Mouse (Mus musculus): ENCODE data around the gene Wwox.

Gene Wwox

DNA sequence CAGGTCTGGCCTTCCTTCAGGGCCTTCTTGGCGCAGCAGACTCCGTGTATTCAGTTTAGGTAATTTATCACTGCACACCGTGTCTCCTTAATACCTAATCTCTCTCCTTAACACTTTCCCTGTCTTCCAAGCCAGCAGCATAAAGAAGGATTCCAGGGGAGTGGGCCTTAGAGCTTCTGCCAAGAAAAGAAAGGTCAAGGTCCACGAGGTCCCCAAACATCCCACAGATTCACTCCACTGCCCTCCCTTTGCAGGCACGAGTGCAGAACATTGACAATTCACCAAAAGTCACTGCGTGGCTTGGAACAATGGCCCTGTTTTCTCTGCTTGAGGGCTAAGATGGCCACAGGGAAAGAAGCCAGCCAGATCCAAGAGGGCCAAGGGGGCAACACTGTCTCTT is 96.7 kb downstream of the Wwox start:
- DNase-seq (ENCODE audit: low spot score) = no peak

DNA sequence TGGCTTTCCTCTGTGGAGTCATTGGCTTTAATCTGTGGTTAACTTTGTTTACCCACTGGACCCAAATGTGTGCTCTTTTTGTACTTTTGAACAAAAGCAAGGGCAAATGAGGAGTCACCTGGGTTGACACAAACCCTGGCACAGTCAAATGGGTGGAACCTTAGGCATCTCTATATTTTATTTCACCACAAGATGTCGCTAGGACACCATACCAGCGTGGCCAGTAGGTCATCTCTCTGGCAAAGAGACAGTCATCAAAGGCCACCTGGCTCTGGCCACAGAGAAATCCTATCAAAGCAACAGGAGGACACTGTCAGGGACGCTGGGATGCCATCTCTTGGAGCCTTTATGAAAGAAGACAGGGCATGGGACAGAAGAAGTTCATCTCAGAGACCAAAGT is 101.7 kb downstream of the Wwox start:
- DNase-seq (ENCODE audit: low spot score) = peak; percentile 83

DNA sequence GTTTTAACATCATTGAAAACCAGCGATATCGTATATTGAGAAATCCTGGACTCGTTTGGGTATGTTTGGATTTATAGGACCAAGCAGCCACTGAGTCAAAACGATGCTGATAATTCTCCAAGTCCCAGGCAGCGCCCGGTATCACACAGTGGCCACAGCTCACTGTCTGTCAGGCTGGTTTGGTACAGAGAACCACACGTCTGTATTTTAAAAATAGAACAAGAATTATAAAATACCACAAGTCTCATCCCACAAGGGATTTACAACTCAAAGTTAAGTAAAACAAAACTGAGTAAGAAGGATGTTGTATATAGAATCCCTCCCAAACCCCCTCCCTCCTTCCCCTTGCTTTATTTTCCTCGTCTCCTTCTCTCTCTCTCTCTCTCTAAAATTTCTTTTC is 108.9 kb downstream of the Wwox start:
- no peak for DNase-seq (ENCODE audit: low spot score)

DNA sequence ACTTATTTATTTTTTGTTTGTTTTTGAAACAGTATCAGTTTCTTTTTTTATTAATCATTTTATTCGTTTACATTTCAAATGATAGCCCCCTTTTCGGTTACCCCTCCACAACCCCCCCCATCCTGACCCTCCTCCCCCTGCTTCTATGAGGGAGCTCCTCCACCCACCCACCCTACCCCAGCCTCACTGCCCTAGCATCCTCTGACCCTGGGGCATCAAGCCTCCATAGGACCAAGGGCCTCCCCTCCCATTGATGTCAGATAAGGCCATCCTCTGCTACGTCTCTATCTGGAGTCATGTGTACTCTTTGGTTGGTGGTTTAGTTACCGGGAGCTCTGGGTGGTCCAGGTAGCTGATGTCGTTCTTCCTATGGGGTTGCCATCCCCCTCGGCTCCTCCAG is 109.4 kb downstream of the Wwox start:
- no peak for DNase-seq (ENCODE audit: low spot score)

DNA sequence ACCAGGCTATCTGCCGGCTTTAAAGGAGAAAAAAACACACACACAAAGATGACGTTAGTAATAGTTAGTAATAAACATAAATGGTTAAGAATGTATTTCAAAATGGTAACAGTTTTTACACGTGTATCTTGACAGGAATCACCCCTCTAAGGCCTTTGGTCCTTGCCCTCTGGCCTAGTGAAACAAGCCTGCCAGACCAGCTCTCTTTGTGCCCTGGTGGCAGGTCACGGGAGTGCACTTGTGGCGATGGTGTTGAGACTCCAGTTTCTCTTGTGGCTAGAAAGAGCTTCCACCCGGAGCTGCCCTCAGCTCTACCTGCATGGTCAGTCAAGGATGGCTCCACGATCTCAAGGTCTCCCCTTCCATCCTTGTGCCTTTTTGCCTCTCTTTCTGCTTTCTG is 110.6 kb downstream of the Wwox start:
- DNase-seq (ENCODE audit: low spot score) = peak; percentile 43

DNA sequence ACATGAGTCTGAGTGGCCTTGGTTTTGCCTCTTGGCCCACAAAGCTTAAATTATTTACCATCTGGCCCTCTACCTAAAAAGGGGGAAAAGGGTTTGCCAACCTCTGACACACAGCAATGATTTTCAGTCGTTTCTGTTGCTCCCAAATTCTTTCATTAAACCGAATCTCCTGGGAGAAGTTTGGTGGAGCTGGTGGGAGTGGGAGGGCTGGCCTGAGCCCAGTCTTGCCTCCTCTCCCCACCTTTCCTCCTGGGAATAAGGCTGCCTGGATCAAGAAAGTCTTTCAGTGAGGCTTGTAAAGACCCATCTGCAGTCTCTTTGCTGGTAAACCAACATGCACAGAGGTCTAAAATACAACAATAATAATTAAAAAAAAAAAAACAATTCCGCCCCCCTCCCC is 113.2 kb downstream of the Wwox start:
- peak; percentile 81 for DNase-seq (ENCODE audit: low spot score)

DNA sequence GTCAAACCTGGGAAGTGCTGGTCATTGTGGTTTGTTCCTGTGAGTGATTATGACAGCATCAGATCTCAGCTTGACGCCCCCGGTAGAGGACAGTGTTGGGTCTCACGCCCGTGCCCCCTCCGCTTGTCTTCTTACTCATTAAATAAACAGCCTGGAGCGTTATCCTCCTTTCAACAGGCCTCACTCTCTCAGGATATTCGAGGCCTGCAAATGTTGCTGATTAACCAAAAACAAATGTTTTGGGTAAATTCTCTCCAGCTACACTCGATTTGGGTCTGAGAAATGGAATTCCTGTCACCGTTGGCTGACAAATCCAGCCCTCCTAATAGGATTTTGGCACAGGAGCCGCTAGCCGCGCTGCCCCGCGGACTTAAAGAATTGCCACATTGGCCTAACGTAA is 115.5 kb downstream of the Wwox start:
- peak; percentile 52 for DNase-seq (ENCODE audit: low spot score)

DNA sequence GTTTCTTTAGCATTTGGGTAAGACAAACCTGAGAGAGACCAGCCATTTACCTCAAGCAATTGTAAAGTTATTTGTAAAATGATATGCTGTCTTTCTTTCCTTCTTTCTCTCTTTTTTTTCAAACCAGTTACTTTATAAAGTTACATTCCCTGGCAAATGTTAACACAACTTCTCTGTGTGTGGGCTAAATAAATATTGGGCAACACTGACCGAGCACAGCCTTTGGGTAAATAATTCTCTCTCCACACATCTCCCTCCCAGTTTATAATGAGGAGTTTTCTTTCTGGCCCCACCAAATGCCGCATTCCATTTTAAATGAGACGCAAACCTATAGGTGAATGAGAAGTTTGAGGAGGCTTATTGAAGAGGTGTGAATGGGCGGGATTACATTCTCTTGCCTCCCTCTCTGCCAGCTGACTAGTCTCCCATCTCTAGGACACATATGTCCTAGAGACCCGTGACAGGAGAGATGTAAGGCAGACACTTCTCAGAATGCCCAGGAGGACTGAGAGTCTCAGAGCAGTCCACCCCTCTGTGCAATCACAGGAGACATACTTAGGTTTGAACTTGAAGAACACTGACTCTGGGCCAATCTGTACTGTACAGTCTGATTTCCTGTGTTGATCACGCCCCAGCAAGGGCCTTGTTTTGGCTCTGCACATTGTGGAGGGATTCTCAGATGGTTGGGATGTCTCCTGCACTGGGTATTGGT is 116.2 kb downstream of the Wwox start:
- DNase-seq (ENCODE audit: low spot score) = peak; percentile 52

DNA sequence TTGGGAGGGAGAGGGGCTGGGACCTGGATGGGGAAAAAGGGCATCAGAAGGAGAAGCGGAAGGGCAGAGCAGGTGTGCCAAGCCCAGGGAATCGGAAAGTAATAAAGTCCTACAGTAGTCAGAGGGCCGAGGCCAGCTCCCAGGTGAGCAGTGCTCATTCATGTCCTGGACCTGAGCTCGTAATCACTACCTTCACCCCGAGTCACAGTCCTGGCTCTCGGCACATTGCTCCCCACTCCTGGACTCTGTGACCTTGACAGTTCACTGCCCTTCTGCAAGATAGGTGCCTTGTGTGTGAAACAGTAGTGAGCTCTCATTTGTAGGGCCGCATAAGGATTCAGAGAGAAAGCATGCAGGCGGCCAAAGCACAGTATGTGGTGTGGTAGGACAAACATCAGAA is 121.7 kb downstream of the Wwox start:
- DNase-seq (ENCODE audit: low spot score) = no peak

DNA sequence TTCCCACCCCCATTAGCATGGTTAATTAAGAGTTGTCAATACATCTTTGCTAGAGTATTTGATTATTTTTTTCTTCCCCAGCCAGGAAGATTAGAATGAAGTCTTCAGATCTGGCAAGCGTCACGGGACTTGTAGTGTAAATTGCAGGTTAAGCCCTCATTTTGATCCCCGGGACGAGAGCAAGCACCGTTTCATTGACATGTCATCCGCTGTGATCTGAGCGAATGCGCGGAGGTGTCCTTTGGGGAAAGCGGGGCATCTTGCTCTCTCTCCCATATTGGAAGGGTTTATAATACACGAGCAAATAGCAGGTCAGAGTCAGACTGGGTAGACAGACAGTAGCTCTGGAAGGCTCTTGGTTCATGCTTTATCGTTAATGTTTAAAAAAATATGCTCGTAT is 123.0 kb downstream of the Wwox start:
- DNase-seq (ENCODE audit: low spot score) = no peak

DNA sequence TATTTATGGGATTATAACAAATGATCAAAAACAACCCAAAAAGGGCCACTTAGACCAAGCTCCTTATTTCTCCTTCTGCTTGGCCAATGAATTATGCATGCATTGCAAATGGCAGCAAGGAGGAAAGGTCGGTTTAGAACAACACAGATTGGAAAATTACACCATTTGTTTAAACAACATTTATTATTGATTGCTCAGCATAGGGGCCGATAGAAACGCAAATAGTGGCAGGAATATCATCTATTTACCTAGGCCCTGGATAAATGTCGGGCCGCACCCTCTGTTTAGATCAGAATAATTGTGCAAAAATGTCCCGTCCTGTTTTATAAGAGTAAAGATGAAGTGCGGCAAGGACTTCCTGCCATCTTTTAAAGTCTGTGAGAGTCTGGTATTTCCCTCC is 123.9 kb downstream of the Wwox start:
- no peak for DNase-seq (ENCODE audit: low spot score)

DNA sequence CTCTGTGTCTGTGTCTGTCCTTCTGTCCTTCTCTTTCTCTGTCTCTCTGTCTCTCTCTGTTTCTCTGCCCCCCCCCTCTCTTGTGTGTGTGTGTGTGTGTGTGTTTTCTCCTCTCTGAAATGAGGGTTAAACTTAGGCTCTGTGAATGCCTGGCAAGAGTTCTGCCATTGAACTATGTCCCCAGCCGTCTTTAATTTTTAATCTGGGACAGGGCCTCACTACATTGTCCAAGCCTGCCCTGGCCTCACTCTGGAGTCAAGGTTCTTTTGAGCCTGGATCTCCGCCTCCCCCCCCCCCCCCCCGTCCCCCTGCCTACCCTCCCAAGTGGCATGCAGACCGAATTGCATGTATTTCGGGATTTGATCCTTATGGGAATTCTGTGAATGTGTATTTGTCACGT is 124.6 kb downstream of the Wwox start:
- no peak for DNase-seq (ENCODE audit: low spot score)

DNA sequence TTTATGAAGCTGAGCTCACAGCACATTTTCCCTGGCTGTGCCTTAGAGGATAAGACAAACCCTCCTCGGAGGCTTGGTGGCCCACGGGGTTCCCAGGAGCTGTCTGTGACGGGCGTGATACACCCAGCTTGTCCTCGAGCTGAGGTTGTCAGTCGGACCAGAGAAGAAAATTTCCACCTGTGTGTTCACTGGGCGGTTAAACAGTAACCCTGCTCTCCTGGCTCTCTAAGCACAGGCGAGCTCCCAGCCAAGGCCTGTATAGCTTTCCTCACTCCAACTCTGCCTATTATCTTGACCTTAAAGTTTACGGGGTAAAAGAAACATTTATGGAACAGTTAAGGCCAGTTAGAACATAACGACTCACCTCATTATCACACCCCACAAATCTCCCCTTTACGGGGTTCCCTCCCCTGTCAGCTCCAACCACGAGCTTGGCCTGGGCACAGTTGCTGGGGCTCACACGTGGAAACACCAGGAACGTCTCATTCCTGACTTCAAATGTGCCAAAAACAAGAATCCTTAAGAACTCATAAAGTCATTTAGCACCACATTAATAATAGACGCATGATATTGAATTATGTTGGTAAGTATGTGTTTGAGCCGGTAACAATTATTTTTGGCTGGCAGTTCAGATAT is 129.2 kb downstream of the Wwox start:
- no peak for DNase-seq (ENCODE audit: low spot score)

DNA sequence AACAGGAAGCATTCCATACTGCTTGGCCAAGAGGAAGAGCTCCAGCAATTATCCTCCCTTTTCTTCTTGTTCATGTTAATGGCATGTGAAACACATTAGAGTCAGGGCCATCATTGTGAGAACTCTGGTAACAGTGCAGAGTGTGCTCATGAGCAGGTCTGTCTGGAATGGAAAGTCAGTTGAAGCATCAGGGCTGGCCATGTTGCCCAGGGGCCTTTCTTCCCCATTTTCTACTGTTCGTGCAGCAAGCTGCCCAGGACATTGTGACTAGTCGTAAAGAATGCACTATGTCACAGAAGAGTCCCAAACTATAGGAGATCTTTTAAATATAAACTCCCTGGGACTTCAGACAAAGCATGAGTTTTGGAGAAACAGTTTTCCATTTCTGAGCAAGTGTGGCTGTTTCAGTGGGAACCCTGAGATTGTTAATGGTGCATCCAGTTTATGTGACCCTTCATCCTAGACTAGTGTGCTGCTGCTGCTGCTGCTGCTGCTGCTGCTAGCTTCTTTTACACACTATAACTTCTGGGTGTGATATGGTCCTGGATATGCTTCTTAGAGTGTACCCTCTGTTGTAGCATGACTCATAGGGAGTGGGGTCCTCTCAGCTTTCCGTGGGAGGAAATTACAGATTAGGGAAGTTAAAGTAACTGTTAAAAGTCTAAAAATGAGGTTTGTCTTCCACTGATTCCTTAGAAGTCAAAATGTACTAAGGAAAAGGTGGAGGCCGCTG is 133.7 kb downstream of the Wwox start:
- no peak for DNase-seq (ENCODE audit: low spot score)

DNA sequence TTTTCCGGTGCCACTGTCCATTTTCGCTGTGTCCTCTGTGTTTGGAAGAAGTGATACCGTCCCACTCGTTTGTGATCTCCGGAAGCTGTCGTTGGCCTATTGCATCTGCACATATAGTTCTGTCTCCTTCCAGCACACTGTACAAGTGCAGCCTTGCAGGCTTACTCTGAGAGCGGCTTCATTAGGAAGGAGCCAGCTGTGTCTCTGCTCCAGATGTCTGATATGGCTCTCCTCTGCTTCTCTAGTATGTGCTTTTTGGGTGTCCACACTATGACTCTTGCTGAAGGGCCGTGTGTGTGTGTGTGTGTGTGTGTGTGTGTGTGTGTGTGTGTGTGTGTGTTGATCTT is 134.3 kb downstream of the Wwox start:
- no peak for DNase-seq (ENCODE audit: low spot score)

DNA sequence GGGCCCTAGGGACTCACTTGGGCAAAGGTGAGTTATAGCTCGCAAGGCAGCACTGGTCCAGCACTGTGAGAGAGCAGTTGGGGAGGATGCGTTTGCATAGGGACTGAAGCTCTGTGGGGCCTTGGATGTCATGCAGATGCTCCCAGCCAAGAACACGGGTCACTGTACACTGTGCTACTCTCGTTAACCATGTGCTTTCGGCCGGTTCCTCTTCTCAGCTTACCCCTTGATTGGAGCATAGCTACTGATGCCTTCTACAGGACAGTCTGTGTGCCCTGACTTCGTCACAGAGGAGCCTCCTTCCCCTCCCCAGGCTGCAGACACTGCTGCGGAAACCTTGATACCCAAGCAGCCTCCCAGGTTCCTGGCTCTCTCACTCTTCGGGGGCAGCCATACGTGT is 139.8 kb downstream of the Wwox start:
- no peak for DNase-seq (ENCODE audit: low spot score)

DNA sequence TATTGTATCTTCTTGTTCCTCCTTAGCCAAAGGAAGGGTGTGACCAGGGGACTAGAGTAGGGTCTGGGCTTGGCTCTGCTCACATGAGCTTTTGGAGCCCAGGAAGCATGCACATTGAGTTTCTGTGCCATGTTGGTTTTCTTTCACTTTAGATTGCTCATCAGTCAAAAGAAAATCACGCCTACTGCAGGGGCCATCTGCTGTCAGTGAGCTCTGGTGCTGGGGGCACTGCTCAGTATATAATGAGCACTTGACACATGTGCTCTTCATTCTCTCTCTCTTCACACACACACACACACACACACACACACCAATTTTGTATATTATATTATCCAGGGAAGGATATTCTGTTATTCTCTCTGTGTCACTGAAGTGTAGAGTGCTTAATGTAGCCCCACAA is 141.2 kb downstream of the Wwox start:
- no peak for DNase-seq (ENCODE audit: low spot score)

DNA sequence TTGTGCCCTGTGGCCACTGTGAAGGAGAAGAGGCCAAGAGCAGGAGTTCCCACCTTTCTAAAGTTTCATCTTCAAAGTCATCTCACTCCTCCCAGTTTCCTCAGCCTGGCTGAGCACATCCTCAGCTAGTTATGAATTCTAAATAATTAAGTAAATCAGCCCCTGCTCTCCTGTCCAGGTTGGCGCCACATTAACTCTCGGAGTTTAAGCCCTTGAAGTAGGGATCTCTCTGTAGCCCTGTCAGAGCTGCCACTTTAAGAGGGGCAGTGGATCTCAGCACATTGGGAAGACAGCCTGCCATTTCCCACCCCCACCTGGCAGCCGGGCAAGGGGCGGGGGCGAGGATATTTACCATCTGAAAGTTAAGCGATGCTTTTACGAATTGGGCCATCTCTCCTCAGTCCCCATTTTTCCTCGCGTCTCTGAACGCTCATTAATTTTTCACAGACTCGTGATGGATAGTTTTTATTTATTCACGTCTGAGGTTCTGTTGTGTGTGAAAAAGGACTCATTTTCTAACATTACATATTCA is 150.9 kb downstream of the Wwox start:
- DNase-seq (ENCODE audit: low spot score) = no peak

DNA sequence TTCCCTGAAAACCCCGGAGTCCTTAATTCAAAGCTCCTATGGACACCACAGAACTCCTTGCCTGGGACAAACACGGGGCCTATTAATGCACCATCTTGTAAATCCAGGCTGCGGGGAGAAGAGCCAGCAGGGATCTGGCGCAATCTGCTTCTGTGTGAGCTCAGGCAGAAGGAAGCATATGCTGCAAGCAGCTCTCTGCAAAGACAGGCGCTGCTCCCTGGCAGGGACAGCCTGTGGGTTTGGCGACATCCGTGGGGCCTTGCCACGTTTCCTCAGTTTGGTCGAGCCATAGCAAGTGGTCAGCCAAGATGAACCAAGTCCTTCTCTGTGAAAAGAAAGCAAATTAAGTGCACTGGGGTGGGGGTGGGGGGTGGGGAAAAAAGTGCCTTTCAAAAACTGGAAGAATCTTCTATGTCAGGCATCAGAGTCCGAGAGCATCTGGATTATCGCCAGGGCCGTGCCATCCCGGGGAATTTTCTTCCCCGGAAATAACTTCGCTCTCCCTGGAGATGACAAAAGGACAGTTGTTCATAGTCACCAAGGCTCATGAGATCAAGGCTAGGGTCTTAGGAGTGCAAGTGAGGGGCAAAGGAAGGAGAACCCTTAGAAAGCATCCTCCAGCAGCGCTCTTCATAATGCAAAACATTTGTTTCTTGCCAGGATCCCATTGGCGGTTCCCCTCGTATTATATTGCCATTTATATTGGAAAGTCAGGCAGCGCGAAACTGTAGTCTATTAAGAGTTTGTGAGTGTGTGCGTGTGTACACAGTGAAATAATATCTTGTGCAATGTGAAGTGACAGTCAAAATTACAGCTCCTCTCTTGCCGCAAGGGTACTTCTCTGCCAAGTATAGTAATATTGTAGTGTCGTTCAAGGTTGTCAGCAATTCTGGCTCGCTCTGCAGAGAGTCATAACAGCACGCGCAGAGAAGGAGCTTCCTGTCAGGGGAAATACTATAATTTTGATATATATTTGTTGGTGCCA is 152.1 kb downstream of the Wwox start:
- DNase-seq (ENCODE audit: low spot score) = peak; percentile 85

DNA sequence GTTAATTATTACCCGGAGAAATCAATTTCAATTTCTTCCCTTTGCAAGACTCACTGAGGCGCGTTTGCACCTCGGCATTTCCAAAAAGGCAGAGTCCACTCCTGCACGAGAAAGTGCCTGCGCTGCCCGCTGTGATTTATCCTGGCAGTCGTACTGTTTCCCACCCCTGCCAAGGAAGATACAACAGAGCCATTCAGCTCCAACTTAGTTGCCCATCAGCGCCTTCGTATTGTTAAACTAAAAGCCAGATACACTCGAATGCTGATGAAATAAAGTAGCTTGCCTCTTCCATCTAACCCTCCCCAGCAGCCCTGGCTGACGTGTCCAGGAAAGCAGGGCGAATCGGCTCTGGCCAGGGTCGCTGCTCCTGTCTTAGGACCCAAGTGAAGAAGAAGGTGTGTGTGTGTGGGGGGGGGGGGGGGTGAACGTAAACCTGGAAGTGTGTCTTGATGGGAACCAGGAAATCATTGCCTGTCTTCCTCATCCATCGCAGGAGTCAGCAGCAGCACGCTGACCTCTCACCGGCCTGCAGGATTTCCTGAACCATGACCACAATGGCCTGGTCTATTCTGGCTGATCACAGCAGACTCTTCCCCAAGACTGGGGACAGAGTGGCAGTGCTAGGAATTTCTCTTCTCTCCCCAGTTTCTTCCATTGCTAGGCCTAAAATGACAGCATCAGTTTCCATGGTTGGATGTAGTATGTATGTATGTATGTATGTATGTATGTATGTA is 154.1 kb downstream of the Wwox start:
- peak; percentile 34 for DNase-seq (ENCODE audit: low spot score)

DNA sequence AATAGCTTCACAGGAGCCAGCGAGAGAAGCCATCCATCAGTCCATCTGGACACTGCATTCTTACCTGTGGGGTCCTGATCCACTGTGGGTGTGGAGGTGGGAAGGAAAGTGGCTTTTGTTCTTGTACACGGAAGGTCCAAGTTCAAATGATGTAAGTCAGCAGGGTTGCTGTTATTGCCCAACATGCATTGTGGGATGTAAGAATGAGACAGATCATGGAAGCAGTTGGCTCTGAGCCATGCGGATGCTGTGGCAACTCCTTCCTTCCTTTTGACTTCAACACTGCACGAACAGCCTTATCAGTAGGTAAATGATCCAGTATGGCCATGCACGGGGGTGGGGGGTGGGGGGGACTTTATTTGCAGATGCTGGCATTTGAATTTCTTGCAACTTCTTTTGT is 155.4 kb downstream of the Wwox start:
- DNase-seq (ENCODE audit: low spot score) = no peak

Measured in adipocyte (in vitro differentiated cells).